Mouse (Mus musculus) embryonic facial prominence, embryonic 11.5 days (tissue): Measurements from ENCODE around the gene Anp32a. TPM values are rescaled to one million over a fixed set of nuclear protein-coding genes. Genes with fewer than 3 reads are reported as not detected.

Experiments used
- ATAC-seq: fragments of 200-750 bp; cut with Nextera tagmentation; replicated peaks from 2 replicates; pipeline ENCODE4 v1.8.0; 2017; ENCODE audit warnings: low read depth; ENCODE audit not compliant: insufficient number of reproducible peaks, low FRiP score, low TSS enrichment
- DNase-seq: peaks from one replicate; pipeline ENCODE4 v3.0.0-alpha.2; 2015; ENCODE audit warnings: low spot score
- H3K27ac ChIP-seq: fragments of 300-500 bp; sonication (generic); replicated peaks from 2 replicates; pipeline ENCODE4 v1.5.1; 2014; ENCODE audit warnings: mild to moderate bottlenecking, low read depth, low read length, control low read depth
- H3K27me3 ChIP-seq: fragments of 300-500 bp; sonication (generic); 2 replicates; pipeline ENCODE4 v1.6.1; 2014; ENCODE audit warnings: mild to moderate bottlenecking, low read length, moderate library complexity, mixed read lengths; ENCODE audit not compliant: control insufficient read depth, insufficient read depth
- H3K36me3 ChIP-seq: fragments of 300-500 bp; sonication (generic); replicated peaks from 2 replicates; pipeline ENCODE4 v1.6.1; 2014; ENCODE audit warnings: low read depth, mild to moderate bottlenecking, low read length, moderate library complexity, mixed read lengths; ENCODE audit not compliant: control insufficient read depth, insufficient read depth
- H3K4me1 ChIP-seq: fragments of 300-500 bp; sonication (generic); 2 replicates; pipeline ENCODE4 v1.6.1; 2014; ENCODE audit warnings: low read length, mixed read lengths; ENCODE audit not compliant: control insufficient read depth, insufficient read depth
- H3K4me2 ChIP-seq: fragments of 300-500 bp; sonication (generic); 2 replicates; pipeline ENCODE4 v1.6.1; 2014; ENCODE audit warnings: low read depth, mild to moderate bottlenecking, control low read depth, low read length, moderate library complexity
- H3K4me3 ChIP-seq: fragments of 300-500 bp; sonication (generic); 2 replicates; pipeline ENCODE4 v1.5.1; 2014; ENCODE audit warnings: low read depth, low read length, control low read depth
- H3K9ac ChIP-seq: fragments of 300-500 bp; sonication (generic); replicated peaks from 2 replicates; pipeline ENCODE4 v1.6.1; 2014; ENCODE audit warnings: mild to moderate bottlenecking, control low read depth, low read length
- H3K9me3 ChIP-seq: fragments of 300-500 bp; sonication (generic); replicated peaks from 2 replicates; pipeline ENCODE4 v1.6.1; 2016; ENCODE audit warnings: mild to moderate bottlenecking, low read length, inconsistent platforms, mixed read lengths; ENCODE audit not compliant: control insufficient read depth
- WGBS: fragments of 180-500 bp; shearing (Covaris S2); extraction: QIAGEN DNeasy Blood & Tissue Kit; methylation state at CpG from one replicate; pipeline ENCODE4 v1.1.7; 2014; 5-methylcytosine and 5-hydroxymethylcytosine counted together
- polyA plus RNA-seq: library from polyadenylated mRNA; unstranded; fragments of >200 nt; fragmentation: Nextera tagmentation; extraction: Ambion mirVana; gene quantifications from 2 replicates; pipeline ENCODE4 v1.2.1, GENCODE M21; 2014

Anp32a gene
- polyA plus RNA-seq, 1 experiment from 2014 or later = 228 TPM

DNA sequence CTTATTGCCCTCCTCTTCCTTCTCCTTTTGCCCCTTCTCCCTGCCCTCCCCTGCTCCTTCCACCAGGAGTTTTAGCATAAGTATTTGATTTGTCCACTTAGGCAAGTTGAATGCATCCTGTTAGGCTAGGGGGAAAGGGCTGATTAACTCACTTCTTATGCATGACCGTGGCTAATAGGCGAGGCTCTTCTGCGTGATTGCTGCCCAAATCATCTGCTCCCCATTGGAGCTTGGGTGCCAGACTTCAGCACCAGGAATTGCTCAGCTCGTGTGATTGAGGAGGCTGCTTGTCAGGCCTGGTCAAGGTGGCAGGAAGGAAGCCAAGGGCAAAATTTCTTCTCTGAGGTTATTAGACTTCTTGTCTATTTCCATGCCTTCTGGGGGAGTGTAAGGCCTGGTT lies 19.8 kb downstream of the Anp32a start:
- Histone ChIP-seq H3K27me3 (no peaks in the 10 kb centered on the region), H3K36me3 (no peaks in the 10 kb centered on the region; the same call in 1 of the 2 replicates), H3K4me1 (peaks cover 11% of the 10 kb centered on the region), H3K4me3 (no peak overlapping the region), H3K27ac (no peak overlapping the region), H3K9ac (no peak overlapping the region), H3K9me3 (no peaks in the 10 kb centered on the region), H3K4me2 (no peak overlapping the region)
- DNase-seq (peak; percentile 38), ATAC-seq (no peak)
- 42% methylated on average over 4 of the region's 4 CpGs for WGBS

DNA sequence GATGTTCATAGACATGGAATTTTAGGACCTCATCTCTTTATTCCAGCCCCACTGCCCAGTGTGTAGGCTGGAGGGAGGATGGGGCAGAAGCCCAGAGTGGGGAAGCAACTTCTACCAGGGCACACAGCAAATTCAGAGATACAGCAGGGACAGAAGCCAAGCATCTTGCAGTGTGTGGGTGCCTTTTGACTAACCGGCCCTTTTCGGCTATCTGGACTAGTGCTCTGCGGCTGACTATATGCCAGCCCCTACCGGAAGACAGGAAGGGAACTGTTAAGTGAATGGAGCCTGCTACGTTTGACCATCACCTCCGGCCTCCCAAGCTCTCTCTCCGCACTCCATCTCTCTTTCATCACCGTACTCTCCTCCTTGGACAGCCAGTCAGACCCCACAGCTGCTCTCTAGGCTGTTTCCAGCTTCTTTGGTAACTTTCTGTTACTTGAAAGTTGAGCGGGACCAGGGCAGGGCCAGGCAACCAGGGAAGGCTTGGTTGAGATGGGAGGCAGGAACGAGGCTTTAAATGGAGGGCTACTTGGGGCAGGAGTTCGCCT lies 21.8 kb downstream of the Anp32a start:
- peak overlapping the region; percentile 30; the same call in 1 of the 2 replicates for H3K27ac ChIP-seq
- DNase-seq (no peak), ATAC-seq (no peak)
- 32% methylated on average over 11 of the region's 11 CpGs for WGBS
- peaks cover 16% of the 10 kb centered on the region for H3K4me1 ChIP-seq
- H3K4me3 ChIP-seq = no peak overlapping the region
- peak overlapping the region; percentile 50 for H3K4me2 ChIP-seq
- no peaks in the 10 kb centered on the region for H3K9me3 ChIP-seq
- no peaks in the 10 kb centered on the region for H3K27me3 ChIP-seq
- peak overlapping the region; percentile 34; the same call in 1 of the 2 replicates for H3K9ac ChIP-seq
- H3K36me3 ChIP-seq = no peaks in the 10 kb centered on the region; the same call in 1 of the 2 replicates

DNA sequence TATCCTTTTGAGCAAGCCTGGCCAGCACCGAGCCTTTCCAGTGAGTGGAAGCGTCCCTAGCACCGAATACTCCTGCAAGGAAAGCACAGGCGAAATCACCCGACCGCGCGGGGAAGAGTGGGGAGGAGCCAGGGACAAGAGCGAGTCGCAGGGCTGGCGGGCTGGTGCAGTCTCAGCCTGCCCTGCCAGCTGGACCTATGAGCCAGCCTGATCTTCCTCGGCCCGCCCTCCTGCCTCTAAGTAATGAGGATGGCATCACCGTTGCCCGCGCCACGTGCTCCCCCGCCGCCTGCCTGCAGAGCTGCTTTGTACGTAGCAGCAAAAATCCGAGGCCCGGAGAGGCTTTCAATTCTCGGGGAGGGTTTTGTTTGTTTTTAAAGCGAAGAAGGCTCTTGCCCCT lies 22.5 kb downstream of the Anp32a start:
- H3K4me2 ChIP-seq = peak overlapping the region; percentile 50
- DNase-seq (peak; percentile 86), ATAC-seq (peak; percentile 82)
- peak overlapping the region; percentile 30 for H3K27ac ChIP-seq
- H3K27me3 ChIP-seq = no peaks in the 10 kb centered on the region
- peaks cover 16% of the 10 kb centered on the region for H3K4me1 ChIP-seq
- WGBS = under 1% methylated on average over 24 of the region's 24 CpGs
- peak overlapping the region; percentile 48; the same call in 1 of the 2 replicates for H3K9ac ChIP-seq
- H3K36me3 ChIP-seq = no peaks in the 10 kb centered on the region; the same call in 1 of the 2 replicates
- 0 out of 2 replicates have a peak overlapping the region, but pooled peaks have one; percentile 12 for H3K4me3 ChIP-seq
- no peaks in the 10 kb centered on the region for H3K9me3 ChIP-seq

DNA sequence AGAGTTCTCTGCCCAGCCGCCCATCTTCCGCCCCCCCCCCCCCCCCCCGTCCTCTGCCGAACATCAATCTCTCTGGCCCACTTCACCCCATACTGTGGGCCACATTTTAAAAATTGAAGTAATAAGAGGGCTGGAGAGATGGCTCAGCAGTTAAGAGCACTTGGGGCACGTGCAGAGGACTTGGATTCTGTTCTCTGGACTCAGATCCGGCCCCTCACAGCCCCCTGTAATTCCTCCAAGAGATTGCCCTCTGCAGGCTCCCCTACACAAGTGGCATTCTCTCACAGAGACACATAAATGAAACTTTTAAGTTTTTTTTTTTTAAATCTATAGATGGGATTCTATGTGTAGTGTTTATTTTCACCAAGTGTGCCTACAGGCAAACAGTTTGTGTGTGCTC lies 23.1 kb downstream of the Anp32a start:
- no peaks in the 10 kb centered on the region for H3K36me3 ChIP-seq
- H3K27ac ChIP-seq = no peak overlapping the region
- H3K27me3 ChIP-seq = no peaks in the 10 kb centered on the region
- peaks cover 16% of the 10 kb centered on the region for H3K4me1 ChIP-seq
- ATAC-seq = no peak
- H3K4me2 ChIP-seq = peak overlapping the region; percentile 50
- H3K4me3 ChIP-seq = no peak overlapping the region
- peak overlapping the region; percentile 48; the same call in 1 of the 2 replicates for H3K9ac ChIP-seq
- 14% methylated on average over 5 of the region's 6 CpGs for WGBS
- no peaks in the 10 kb centered on the region for H3K9me3 ChIP-seq
- DNase-seq = no peak

DNA sequence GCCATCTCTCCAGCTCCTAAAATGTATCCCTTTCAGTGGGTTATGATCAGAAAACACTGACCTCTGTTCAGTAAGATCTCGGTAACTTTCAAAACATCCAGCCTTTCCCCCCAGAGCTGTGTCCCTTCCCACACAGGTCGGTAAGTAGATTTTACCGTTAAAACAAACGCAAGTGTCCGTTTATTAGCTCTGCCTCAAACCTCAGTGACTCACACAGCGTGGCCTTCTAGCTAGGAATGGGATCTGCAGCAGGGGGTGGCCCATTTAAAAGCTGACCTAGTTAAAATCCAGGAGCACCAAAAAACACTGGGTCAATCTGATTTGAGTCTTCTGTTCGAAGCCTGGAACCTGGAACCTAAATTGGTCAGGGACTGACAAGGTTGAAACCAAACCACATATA lies 23.7 kb downstream of the Anp32a start:
- Histone ChIP-seq H3K27me3 (no peaks in the 10 kb centered on the region), H3K9ac (no peak overlapping the region), H3K9me3 (no peaks in the 10 kb centered on the region)

DNA sequence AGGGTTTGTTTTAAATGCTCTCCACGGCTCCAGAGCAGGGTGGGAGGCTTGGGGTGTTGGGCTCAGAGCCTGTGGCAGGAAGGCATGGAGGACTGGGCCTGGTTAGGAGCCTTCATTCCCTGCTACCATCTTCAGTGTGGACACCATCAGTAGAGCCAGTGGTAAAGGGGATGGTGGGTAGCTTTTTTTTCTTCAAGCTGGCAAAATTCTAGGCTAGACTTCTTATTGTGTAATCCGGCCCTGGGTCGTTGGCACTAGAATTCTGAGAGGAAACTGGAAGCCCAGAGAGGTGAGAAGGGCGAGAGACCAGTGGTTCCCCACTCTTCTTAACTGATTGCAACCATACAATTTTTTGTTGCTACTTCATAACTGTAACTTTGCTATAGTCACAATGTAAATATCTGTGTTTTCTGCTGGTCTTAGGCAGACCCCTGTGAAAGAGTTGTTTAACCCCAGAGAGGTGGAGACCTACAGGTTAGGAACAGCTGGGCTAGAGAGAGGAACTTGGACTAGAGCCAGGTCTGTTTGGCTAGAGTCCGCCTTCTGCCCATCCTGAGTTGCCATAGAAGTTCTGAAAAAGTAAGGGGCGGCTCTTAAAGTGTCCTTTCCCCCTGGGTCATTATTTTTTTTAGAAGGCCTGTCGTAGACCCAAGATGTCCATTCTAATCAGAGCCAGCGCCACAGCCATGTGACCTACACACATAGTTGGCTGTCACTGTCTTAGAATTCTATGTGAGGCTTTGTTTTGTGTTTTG lies 24.4 kb downstream of the Anp32a start:
- Histone ChIP-seq H3K4me3 (no peak overlapping the region), H3K4me1 (peaks cover 16% of the 10 kb centered on the region), H3K27me3 (no peaks in the 10 kb centered on the region), H3K36me3 (no peaks in the 10 kb centered on the region), H3K9me3 (no peaks in the 10 kb centered on the region), H3K4me2 (no peak overlapping the region), H3K9ac (no peak overlapping the region), H3K27ac (no peak overlapping the region)
- DNase-seq (no peak), ATAC-seq (no peak)
- WGBS = 74% methylated on average over 8 of the region's 8 CpGs

More for the DNA sequence above, 23.7 kb downstream of the Anp32a start:
- DNase-seq (no peak), ATAC-seq (no peak)
- Histone ChIP-seq H3K4me1 (peaks cover 16% of the 10 kb centered on the region), H3K4me2 (no peak overlapping the region), H3K27ac (no peak overlapping the region), H3K4me3 (no peak overlapping the region), H3K36me3 (no peaks in the 10 kb centered on the region)
- WGBS = 55% methylated on average over 7 of the region's 7 CpGs

DNA sequence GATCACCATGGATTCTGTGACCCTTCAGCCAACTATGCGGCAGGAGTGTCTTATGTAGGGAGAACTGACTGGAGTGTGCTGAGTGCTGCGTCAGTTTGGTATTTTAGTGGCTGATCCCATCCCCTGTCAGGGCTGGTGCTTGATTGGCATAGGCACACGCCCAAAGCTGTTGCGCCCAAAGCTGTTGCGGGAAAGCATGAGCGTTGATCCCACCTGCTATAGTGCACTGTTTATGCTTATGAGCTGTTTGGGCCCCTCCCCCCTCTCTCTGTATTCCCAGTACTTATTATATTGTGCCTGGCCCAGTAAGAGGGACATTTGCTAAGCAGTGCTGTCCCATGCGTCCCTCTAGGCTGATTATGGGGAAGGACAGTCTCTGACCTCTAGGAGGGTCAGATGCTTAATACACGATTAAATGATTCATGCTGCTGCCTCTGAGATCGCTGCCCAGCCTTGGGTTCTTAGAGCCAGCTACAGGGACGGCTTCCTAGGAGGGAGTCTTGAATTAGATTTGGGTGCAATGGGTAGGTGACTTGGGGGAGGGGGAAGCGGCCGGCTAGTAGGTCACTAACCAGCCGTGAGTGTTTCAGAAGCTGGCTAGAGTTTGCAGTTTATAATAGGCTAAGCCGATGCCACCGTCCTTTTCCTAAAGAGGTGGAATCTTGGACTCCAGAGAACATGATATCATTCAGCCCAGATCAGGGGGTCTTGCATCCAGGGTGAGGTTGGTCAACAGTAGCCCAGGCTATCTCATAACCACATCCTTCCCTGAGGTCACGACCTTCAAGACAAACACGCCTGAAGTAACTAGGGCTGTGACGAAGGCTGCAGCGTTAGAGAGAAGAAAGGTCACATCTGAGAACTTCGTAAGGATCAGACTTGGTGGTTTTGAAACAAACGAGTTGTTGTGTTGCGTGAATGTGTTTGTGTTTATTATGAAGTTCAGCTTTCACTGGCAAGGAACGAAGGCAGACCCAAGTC lies 25.7 kb downstream of the Anp32a start:
- Histone ChIP-seq H3K27ac (no peak overlapping the region), H3K4me3 (no peak overlapping the region)

More for the DNA sequence above, 25.7 kb downstream of the Anp32a start:
- H3K9ac ChIP-seq = no peak overlapping the region
- no peak for DNase-seq
- peaks cover 16% of the 10 kb centered on the region for H3K4me1 ChIP-seq
- 59% methylated on average over 23 of the region's 23 CpGs for WGBS
- H3K36me3 ChIP-seq = no peaks in the 10 kb centered on the region
- H3K9me3 ChIP-seq = no peaks in the 10 kb centered on the region
- no peak overlapping the region for H3K4me2 ChIP-seq
- no peaks in the 10 kb centered on the region for H3K27me3 ChIP-seq
- no peak; the same call in 1 of the 2 replicates for ATAC-seq
